Mouse (Mus musculus): ENCODE measurements at regions not wholly inside any gene's neighbourhood (a gene's known extent, or its start where the extent isn't known, plus 50 kb on each side); places are given as distances from the start of the nearest gene placed in this dataset.

GRCm38 (mm10) chr15:59708402-59708801 is 308.0 kb downstream of the 4933412E24Rik start:
- no peak overlapping the region for H3K4me2 ChIP-seq
- H3K36me3 ChIP-seq (ENCODE audit: control insufficient read depth, insufficient read depth, low read length): no peaks in the 10 kb centered on the region
- H3K9ac ChIP-seq (ENCODE audit: low read length): no peak overlapping the region
- H3K27me3 ChIP-seq (ENCODE audit: control insufficient read depth, insufficient read depth, low read length): no peaks in the 10 kb centered on the region
- no peak overlapping the region for H3K27ac ChIP-seq (ENCODE audit: low read depth, low read length)
- H3K4me1 ChIP-seq (ENCODE audit: control insufficient read depth, insufficient read depth, low read length): no peaks in the 10 kb centered on the region
- H3K4me3 ChIP-seq (ENCODE audit: low read depth, low read length): no peak overlapping the region
- DNase-seq (ENCODE audit: low spot score, missing footprints): no peak
- no peaks in the 10 kb centered on the region for H3K9me3 ChIP-seq (ENCODE audit: control insufficient read depth, low read length)
- no peak for ATAC-seq (ENCODE audit: low FRiP score)

- DNase-seq (ENCODE audit: low spot score, missing footprints) (no peak), ATAC-seq (ENCODE audit: low FRiP score) (no peak)
- H3K9me3 ChIP-seq (ENCODE audit: control insufficient read depth, low read length): no peaks in the 10 kb centered on the region
- H3K4me1 ChIP-seq (ENCODE audit: control insufficient read depth, insufficient read depth, low read length): no peaks in the 10 kb centered on the region
- H3K4me2 ChIP-seq: no peak overlapping the region
- no peak overlapping the region for H3K27ac ChIP-seq (ENCODE audit: low read depth, low read length)
- H3K4me3 ChIP-seq (ENCODE audit: low read depth, low read length): no peak overlapping the region
- no peaks in the 10 kb centered on the region for H3K36me3 ChIP-seq (ENCODE audit: control insufficient read depth, insufficient read depth, low read length)
- no peak overlapping the region for H3K9ac ChIP-seq (ENCODE audit: low read length)
- 88% methylated on average over 8 of the region's 8 CpGs for WGBS
- no peaks in the 10 kb centered on the region for H3K27me3 ChIP-seq (ENCODE audit: control insufficient read depth, insufficient read depth, low read length)
Measured at GRCm38 (mm10) chr15:59707081-59707480, 309.3 kb downstream of the 4933412E24Rik start.
